Mouse (Mus musculus) heart, embryonic 13.5 days (tissue): ENCODE measurements around the gene Casp6. TPM values are rescaled to one million over a fixed set of nuclear protein-coding genes. Genes with fewer than 3 reads are reported as not detected.

Source experiments
- ATAC-seq: fragments of 200-750 bp; cut with Nextera tagmentation; 2 replicates; pipeline ENCODE4 v1.8.0; 2017; ENCODE audit warnings: moderate TSS enrichment; ENCODE audit not compliant: insufficient number of reproducible peaks, low FRiP score, low TSS enrichment; ENCODE audit errors: extremely low read depth
- H3K27ac ChIP-seq: fragments of 300-500 bp; sonication (generic); replicated peaks from 2 replicates; pipeline ENCODE4 v1.5.1; 2015; ENCODE audit warnings: moderate library complexity, mild to moderate bottlenecking, inconsistent platforms
- H3K27me3 ChIP-seq: fragments of 300-500 bp; sonication (generic); replicated peaks from 2 replicates; pipeline ENCODE4 v1.6.1; 2015; ENCODE audit warnings: mild to moderate bottlenecking, inconsistent platforms
- H3K36me3 ChIP-seq: fragments of 300-500 bp; sonication (generic); 2 replicates; pipeline ENCODE4 v1.6.1; 2015; ENCODE audit warnings: mild to moderate bottlenecking, inconsistent platforms
- H3K4me1 ChIP-seq: fragments of 300-500 bp; sonication (generic); 2 replicates; pipeline ENCODE4 v1.6.1; 2015; ENCODE audit warnings: inconsistent platforms
- H3K4me2 ChIP-seq: fragments of 300-500 bp; sonication (generic); 2 replicates; pipeline ENCODE4 v1.6.1; 2015; ENCODE audit warnings: inconsistent platforms, mild to moderate bottlenecking, moderate library complexity
- H3K4me3 ChIP-seq: fragments of 300-500 bp; sonication (generic); 2 replicates; pipeline ENCODE4 v1.5.1; 2015; ENCODE audit warnings: moderate library complexity, mild to moderate bottlenecking, inconsistent platforms
- H3K9ac ChIP-seq: fragments of 300-500 bp; sonication (generic); 2 replicates; pipeline ENCODE4 v1.6.1; 2015; ENCODE audit warnings: inconsistent platforms, mild to moderate bottlenecking, moderate library complexity
- H3K9me3 ChIP-seq: fragments of 300-500 bp; sonication (generic); 2 replicates; pipeline ENCODE4 v1.6.1; 2016; ENCODE audit warnings: inconsistent platforms
- WGBS: fragments of 180-500 bp; shearing (Covaris S2); methylation state at CpG from one replicate; pipeline ENCODE4 v1.1.7; 2015; ENCODE audit warnings: mixed read lengths; 5-methylcytosine and 5-hydroxymethylcytosine counted together
- polyA plus RNA-seq: library from polyadenylated mRNA; unstranded; fragments of >200 nt; fragmentation: Nextera tagmentation; extraction: Ambion mirVana; gene quantifications from 2 replicates; pipeline ENCODE4 v1.2.1, GENCODE M21; 2015

Gene Casp6
- polyA plus RNA-seq = 67.6 and 71.5 TPM in 2 replicates

DNA sequence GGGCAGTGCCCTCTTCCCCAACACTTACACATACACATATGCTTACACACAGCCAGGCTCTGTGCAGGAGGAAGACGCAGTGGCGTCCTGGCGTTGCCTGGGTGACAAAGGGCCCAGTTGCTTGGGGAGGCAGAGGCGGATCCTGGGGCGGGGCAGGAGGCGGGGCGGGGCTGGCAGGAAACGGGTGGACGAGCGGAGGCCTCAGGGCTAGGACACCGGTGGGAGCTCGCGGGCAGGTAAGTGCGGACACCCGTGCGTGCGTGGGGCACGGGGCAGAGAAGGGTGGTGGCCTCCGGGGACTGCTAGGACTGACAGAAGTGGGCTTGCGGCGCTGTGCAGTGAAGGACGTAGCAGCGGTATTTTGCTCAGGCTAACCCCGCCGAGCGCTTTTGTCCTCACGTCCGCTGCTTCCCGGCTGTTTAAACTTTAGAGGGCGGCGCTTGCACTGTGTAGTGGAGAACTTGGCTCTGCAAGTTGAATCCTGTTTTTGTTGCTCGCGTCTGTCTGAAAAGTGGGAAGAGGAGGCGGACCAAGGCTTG is at the start of gene Casp6:
Casp6 (plus strand) TSS at position 155 of the 539 bp plus-strand sequence.
- H3K4me2 ChIP-seq = peak within 1 kb of the TSS; percentile 88
- H3K9ac ChIP-seq = peak within 1 kb of the TSS; percentile 83
- H3K36me3 ChIP-seq = peaks cover 9% of the 10 kb centered on the region
- peak; percentile 75 for ATAC-seq
- no peaks in the 10 kb centered on the region for H3K9me3 ChIP-seq
- peak within 1 kb of the TSS; percentile 85 for H3K4me3 ChIP-seq
- H3K27ac ChIP-seq = peak within 1 kb of the TSS; percentile 86
- H3K27me3 ChIP-seq = no peaks in the 10 kb centered on the region
- peaks cover 45% of the 10 kb centered on the region for H3K4me1 ChIP-seq
- WGBS = 0% methylated on average over 34 of the region's 34 CpGs

DNA sequence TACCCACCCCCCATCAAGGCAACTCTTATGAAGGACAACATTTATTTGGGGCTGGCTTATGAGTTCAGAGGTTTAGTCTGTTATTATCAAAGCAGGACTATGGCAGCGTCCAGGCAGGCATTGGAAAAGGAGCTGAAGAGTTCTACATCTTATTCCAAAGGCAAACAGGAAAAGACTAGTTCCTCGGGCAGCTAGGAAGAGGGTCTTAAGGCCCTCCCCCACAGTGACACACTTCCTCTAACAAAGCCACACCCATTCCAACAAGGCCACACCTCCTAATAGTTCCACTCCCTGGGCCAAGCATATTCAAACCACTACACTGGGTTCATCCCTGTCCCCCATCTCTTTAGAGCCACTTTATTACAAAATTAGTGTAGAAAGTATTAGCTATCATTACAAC is 38.6 kb upstream of the Casp6 start:
- no peak for ATAC-seq
- Histone ChIP-seq H3K9me3 (peaks cover 19% of the 10 kb centered on the region), H3K4me1 (no peaks in the 10 kb centered on the region), H3K36me3 (no peaks in the 10 kb centered on the region), H3K27me3 (no peaks in the 10 kb centered on the region), H3K4me2 (no peak overlapping the region), H3K27ac (no peak overlapping the region), H3K9ac (no peak overlapping the region), H3K4me3 (no peak overlapping the region)
- WGBS = 53% methylated on average over 2 of the region's 2 CpGs

DNA sequence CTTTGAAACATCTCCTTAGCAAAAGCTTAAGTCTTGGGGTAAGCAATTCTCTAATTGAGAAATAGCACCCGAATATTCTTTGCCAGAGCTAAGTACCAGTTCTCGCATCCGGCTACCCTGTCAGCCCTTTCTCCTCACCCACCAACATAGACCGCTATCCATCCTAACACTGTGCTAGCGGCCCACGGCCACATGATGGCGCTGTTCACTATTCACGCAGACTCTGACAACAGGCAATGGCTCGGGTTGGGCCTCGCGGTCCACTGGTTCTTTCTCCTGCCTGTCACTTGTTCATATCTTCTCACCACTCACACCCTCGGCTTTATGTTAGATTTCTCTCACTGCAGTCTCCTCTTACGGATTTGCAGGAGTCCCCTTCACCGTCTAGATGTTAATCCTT is 37.5 kb upstream of the Casp6 start:
- Histone ChIP-seq H3K9me3 (peaks cover 8% of the 10 kb centered on the region), H3K27me3 (no peaks in the 10 kb centered on the region), H3K9ac (no peak overlapping the region), H3K27ac (no peak overlapping the region), H3K36me3 (no peaks in the 10 kb centered on the region), H3K4me1 (no peaks in the 10 kb centered on the region), H3K4me2 (no peak overlapping the region), H3K4me3 (no peak overlapping the region)
- no peak for ATAC-seq
- 43% methylated on average over 14 of the region's 14 CpGs for WGBS

DNA sequence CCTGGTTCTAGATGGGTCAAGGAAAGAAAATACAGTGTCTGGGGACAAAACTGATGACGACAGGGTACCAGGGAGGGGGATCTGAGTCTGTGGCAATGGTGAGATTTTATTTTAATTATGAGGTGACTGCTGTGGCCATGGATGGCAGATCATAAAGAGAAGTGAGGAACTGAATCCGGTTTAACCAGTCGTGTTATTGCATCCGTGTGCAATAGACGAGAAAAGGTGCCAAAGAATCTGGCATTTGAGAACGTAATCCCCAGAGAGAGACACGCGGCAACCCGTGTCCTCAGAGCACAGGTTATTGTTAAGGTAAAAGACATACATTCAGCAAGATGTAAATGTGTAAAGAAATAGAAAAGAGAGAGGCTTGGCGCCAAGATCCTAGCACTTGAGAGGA is 23.9 kb upstream of the Casp6 start:
- WGBS = 88% methylated on average over 10 of the region's 10 CpGs
- Histone ChIP-seq H3K9me3 (no peaks in the 10 kb centered on the region), H3K4me1 (peaks cover 21% of the 10 kb centered on the region), H3K27ac (no peak overlapping the region), H3K36me3 (no peaks in the 10 kb centered on the region), H3K9ac (no peak overlapping the region), H3K4me3 (no peak overlapping the region), H3K4me2 (no peak overlapping the region), H3K27me3 (0 out of 2 replicates have a peak, but pooled peaks cover 10% of the 10 kb centered on the region)
- no peak for ATAC-seq

DNA sequence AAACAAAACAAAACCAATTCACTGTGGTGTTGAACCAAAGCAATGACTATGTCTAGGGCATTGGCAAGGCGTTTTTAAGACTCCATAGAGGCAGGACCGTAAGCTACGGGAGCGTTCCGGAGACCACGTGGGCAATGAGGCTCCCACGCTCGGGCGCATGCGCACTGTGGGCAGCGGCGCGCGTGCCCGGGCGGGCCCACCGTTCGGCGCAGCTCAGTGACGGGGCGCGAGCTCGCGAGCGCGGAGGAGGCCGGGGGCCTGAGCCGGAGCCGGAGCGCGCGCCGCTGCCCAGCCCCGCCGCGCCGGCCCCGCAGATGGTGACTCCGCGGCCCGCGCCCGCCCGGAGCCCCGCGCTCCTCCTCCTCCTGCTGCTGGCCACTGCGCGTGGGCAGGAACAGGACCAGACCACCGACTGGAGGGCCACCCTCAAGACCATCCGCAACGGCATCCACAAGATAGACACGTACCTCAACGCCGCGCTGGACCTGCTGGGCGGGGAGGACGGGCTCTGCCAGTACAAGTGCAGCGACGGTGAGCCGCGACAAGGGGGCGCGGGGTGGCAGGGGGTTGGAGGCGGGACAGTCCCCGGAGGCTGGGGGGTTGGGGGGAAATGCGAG is 22.7 kb upstream of the Casp6 start, which contains the start of gene Pla2g12a:
Pla2g12a (plus strand) TSS at position 202 of the 617 bp plus-strand sequence.
- Histone ChIP-seq H3K4me1 (peaks cover 22% of the 10 kb centered on the region), H3K36me3 (no peaks in the 10 kb centered on the region), H3K4me3 (peak within 1 kb of the TSS; percentile 76), H3K9ac (peak within 1 kb of the TSS; percentile 89), H3K4me2 (peak within 1 kb of the TSS; percentile 87), H3K9me3 (no peaks in the 10 kb centered on the region), H3K27ac (peak within 1 kb of the TSS; percentile 83), H3K27me3 (0 out of 2 replicates have a peak, but pooled peaks cover 10% of the 10 kb centered on the region)
- ATAC-seq = peak; percentile 74
- WGBS = under 1% methylated on average over 62 of the region's 66 CpGs

DNA sequence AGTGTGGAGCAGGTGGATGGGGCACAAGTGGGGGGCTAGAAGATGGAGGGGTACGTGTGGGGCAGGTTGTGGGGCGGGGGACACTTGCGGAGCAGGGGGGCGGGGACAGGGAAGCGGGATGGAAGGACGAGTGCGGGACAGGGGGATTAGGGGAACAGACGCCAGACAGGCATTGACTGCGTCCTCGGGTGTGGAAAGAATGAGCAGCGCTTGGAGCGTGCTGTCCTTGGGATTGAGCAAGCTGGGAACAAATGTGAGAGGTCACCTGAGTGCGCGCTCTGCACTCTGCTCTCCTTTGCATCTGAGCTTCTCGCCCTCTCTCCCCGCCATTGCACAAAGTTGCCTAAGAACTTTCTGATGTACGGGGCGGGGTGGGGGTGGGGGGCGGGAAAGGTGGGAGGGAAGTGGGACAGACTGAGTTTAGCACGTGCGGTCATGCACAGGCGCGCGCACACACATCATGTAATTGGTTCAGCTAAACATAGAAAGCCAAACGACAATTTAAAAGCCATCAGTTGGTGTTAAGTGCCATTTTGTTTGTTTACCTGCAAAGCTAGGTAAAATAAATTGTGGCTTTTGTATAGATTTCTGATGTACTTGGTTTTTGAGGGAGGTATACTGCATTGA is 22.0 kb upstream of the Casp6 start:
- H3K4me2 ChIP-seq = peak overlapping the region; percentile 87
- no peak for ATAC-seq
- H3K27ac ChIP-seq = peak overlapping the region; percentile 83
- H3K27me3 ChIP-seq = 0 out of 2 replicates have a peak, but pooled peaks cover 10% of the 10 kb centered on the region
- H3K4me1 ChIP-seq = peaks cover 22% of the 10 kb centered on the region
- peak overlapping the region; percentile 89 for H3K9ac ChIP-seq
- WGBS = 1% methylated on average over 25 of the region's 25 CpGs
- H3K9me3 ChIP-seq = no peaks in the 10 kb centered on the region
- H3K36me3 ChIP-seq = no peaks in the 10 kb centered on the region
- peak overlapping the region; percentile 76 for H3K4me3 ChIP-seq

DNA sequence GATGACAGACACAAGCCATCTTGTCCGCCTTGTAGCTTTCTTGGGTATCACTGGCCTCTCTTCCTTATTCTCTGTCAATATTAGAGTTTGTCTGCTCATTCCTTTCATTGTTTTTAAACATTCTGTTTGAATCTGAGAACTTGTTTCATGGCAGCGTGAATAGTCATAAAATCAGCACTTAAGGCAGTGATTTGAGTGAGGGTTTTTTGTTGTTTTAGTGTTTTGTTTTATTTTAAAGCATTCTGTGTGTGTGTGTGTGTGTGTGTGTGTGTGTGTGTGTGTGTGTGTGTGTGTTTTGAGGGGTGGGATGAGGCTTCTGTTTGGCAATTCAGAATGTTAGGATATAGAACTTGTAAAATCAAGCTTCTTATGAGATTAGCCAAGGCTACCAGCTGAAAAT is 21.3 kb upstream of the Casp6 start:
- no peak overlapping the region for H3K27ac ChIP-seq
- no peak for ATAC-seq
- peak overlapping the region; percentile 76 for H3K4me3 ChIP-seq
- H3K36me3 ChIP-seq = no peaks in the 10 kb centered on the region
- 84% methylated on average over 2 of the region's 2 CpGs for WGBS
- peak overlapping the region; percentile 87 for H3K4me2 ChIP-seq
- no peaks in the 10 kb centered on the region for H3K9me3 ChIP-seq
- H3K4me1 ChIP-seq = peaks cover 23% of the 10 kb centered on the region
- peak overlapping the region; percentile 89; the same call in 1 of the 2 replicates for H3K9ac ChIP-seq
- H3K27me3 ChIP-seq = 0 out of 2 replicates have a peak, but pooled peaks cover 10% of the 10 kb centered on the region

DNA sequence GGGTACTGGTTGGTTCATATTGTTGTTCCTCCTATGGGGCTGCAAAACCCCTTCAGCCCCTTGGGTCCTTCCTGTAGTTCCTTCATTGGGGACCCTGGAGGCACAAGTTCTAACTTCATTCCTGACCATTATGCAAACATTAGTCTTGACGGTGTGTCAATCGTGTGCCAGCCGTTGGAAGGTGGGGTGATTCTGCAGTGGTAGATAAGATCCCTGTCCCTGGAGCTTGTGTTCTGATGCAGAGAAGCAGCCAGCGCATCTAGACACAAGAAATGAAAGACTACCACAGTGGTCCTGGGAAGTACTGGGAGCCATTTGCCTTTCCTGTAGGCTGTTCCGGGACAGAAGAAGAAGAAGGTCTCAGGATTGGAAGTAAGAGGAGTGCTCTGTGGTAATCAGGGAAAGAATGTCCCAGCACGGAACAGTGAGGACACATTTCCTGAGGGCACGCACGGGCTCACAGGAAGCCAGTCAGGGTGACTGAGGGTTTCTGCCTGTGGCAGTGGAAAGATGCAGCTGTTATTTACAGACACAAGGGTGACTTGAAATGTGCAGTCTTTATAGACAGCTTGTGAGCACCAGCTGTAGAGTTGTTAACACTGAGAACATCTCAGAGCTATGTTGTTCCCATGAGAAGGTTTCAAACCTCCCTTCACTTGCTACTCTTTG is 20.2 kb upstream of the Casp6 start:
- H3K27me3 ChIP-seq = 0 out of 2 replicates have a peak, but pooled peaks cover 10% of the 10 kb centered on the region
- no peak overlapping the region for H3K4me2 ChIP-seq
- peaks cover 34% of the 10 kb centered on the region for H3K4me1 ChIP-seq
- no peak for ATAC-seq
- H3K36me3 ChIP-seq = no peaks in the 10 kb centered on the region
- H3K4me3 ChIP-seq = no peak overlapping the region
- peak overlapping the region; percentile 37; the same call in 1 of the 2 replicates for H3K9ac ChIP-seq
- 0 out of 2 replicates have a peak overlapping the region, but pooled peaks have one; percentile 6 for H3K27ac ChIP-seq
- 49% methylated on average over 8 of the region's 8 CpGs for WGBS
- no peaks in the 10 kb centered on the region for H3K9me3 ChIP-seq

DNA sequence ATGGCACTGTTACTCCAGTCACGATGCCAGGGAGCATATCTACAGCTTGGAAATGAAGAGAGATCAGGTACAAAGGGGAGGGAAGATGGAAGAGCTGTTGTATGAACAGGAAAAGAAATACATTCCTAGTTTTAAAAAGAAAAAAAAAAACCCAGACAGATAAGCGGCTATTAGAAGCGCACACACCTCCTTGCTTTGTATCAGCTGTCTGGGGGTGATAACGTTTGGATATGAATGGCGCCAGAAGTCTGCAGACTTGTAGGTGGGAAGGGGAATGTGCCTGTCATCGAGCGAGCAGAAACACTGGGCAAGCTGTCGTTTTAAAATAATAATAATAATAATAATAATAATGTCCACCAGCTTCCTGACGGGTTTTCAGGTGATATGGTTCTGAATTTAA is 15.6 kb upstream of the Casp6 start:
- no peaks in the 10 kb centered on the region for H3K9me3 ChIP-seq
- no peaks in the 10 kb centered on the region for H3K27me3 ChIP-seq
- peaks cover 30% of the 10 kb centered on the region for H3K4me1 ChIP-seq
- H3K9ac ChIP-seq = no peak overlapping the region; the same call in 1 of the 2 replicates
- no peak for ATAC-seq
- H3K36me3 ChIP-seq = peaks cover 11% of the 10 kb centered on the region
- peak overlapping the region; percentile 22; the same call in 1 of the 2 replicates for H3K4me2 ChIP-seq
- 0 out of 2 replicates have a peak overlapping the region, but pooled peaks have one; percentile 36 for H3K27ac ChIP-seq
- 33% methylated on average over 9 of the region's 9 CpGs for WGBS
- H3K4me3 ChIP-seq = no peak overlapping the region

DNA sequence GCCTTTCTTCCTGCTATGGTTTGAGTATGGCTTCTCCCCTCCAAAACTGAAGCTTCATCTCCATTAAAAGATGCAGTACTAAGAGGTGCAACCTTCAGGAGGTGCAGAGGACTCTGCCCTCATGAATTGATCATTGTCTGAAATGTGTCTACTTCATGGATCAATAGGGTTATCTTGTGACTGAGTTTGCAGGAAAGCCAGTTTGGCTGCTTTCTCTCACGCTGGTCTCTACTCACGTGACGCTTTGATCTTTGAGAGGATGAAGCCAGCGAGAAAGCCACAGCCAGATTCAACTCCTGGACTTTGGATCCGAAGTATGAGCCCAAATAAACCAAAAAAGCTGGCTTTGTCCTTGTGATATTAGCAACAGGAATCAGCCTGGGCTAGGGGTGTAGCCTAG is 14.8 kb upstream of the Casp6 start:
- ATAC-seq = no peak
- Histone ChIP-seq H3K9ac (no peak overlapping the region), H3K9me3 (no peaks in the 10 kb centered on the region), H3K4me2 (no peak overlapping the region), H3K4me1 (peaks cover 24% of the 10 kb centered on the region), H3K27me3 (no peaks in the 10 kb centered on the region), H3K27ac (no peak overlapping the region), H3K36me3 (peaks cover 20% of the 10 kb centered on the region), H3K4me3 (no peak overlapping the region)
- 74% methylated on average over 5 of the region's 5 CpGs for WGBS
